Mouse (Mus musculus) frontal cortex, postnatal 14 days (tissue): ENCODE results near the gene Rhox8.
"Not testable (repeated sequence)": the region's sequence is repeated elsewhere in the genome, so short reads cannot be mapped to it uniquely, and the experiment has no call there.

Experiments used
- DNase-seq, 2 experiments: peaks; one replicate each; pipeline ENCODE4 v3.0.0; 2022; ENCODE audit warnings: low spot score in 2 of 2

Rhox8 gene

DNA sequence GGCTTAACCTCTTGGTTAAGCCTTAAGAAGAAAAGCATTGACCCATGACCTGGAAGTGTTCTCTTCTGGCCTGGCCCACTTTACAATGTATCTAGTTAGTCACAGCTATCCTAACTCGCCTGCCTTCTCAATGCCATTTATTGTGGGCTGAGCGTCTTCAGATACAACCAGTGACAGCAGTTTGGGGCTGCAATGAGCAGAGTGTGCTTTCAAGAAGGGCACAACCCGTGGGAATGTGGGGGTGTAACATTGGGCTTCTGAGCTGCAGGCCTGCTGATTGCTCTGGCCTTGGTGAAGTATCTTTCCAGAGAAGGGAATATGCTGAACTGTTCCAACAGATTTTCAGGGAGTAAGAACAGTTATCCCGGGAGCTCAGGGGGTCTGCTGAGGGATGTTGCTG lies at the start of gene Rhox8:
Rhox8 (minus strand) TSS at position 101 of the 400 bp plus-strand sequence.
- DNase-seq, result no peak

DNA sequence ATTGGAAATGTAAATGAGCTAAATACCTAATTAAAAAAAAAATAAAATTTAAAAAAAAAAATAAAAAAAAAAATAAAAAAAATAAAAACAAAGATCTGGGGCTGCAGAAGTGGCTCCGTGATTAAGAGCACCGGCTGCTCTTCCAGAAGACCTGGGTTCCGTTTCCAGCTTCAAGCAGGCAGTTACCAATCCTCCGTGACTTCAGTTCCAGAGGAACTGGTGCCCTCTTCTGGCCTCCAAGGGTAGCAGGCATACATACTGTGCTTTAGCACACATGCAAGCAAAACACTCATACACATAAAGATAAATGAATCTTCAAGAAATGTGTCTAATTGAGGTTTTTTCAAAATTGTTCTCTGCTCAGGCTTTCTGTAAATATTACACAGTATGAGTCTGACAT lies 37.6 kb upstream of the Rhox8 start:
- DNase-seq, result no peak

DNA sequence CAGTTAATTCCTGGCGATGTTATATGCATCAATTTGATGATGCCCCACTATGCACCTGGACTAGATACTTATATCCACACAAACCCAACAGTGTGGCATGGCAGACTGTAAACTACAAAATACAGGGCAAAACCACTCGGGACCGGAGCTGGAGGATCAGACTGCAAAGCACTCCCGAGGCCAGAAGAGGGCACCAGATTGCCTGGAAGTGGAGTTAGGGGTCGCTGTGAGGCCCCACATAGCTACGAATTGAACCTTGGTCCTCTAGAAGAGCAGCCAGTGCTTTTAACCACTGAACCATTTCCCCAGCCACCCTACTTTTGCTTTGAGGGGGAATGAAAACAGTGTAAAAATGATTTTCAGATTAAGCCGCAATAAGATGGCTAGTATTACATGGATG lies 29.8 kb upstream of the Rhox8 start:
- no peak for DNase-seq

DNA sequence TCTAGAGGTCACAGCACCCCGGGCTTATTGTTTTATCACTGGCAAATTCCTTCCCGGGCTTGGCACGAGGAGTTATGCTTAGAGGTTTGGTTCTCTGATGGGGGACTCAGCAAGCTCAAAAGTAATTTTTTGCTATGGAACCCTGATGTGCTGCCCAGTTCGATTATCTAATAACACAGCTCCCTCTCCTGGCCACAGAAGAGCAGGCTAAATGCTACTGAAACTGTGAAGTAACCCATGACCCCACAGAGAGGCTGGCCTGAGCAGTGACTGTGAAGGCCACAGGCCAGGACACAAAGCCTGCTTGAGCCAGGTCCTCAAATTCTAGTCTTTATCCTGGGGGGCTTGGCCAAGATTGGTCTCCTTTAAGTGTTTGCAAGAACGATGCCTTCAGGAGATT lies 25.0 kb upstream of the Rhox8 start:
- DNase-seq, result no peak

DNA sequence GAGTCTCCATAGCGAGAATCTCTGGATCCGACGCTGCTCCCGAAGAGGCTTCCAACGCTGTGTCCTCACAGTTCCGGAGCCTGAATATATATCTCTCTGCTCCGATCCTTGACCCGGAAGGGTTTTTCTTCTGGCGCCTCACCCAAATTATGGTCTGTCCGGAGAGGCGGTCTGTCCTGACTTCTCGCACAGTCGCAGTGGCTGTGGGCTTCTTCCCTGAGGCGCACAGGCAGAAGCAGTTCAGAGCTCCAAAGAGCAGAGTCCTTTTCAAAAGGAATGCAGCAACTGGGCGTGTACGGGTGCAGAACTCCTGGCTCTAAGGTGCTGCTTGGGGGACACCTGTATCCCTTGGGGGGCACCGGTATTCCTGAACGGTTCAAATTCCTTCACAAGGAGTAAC lies 22.9 kb upstream of the Rhox8 start, which contains the start of gene Rhox9:
Rhox9 (minus strand) TSS at position 101 of the 400 bp plus-strand sequence.
- not testable (repeated sequence) for DNase-seq

DNA sequence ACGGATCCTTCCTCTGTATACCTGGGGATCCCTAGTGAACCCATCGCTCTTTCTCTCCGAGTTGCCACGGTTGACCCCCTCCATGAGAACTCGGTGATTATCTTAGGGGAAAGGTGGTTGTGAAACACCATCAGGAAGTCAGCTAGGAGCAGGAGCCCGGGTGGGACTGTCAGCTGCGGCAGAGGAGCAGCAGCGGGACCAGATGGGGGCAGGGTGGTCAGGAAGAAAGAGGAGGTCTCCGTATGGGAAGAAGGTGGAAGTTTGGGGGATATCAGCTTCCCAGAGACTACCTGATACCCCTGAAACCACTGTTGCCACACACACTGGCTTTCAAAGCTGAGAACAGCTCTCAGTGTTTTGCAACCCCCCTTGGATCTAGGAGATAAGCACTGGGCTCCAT lies 18.4 kb upstream of the Rhox8 start, which contains the start of gene Rhox7b:
Rhox7b (minus strand) TSS at position 101 of the 400 bp plus-strand sequence.
- DNase-seq, result not testable (repeated sequence)

DNA sequence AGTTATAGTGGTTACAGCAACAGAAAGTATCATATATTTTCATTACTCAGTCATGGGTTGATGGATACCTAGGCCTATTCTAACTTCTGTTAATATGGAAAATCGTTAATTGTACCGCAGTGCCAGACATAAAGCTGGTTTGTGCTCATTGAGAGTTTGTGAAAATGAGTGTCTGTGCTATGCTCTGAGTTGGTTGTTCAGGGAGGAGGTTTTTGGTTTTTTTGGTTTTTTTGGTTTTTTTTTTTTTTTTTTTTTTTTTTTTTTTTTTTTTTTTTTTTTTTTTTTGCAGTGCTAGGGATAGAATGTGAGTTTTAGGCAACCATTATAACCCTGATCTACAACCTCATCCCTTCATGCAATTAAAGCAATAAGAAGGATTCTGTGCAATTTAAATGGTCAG lies 7.1 kb downstream of the Rhox8 start:
- no peak for DNase-seq

DNA sequence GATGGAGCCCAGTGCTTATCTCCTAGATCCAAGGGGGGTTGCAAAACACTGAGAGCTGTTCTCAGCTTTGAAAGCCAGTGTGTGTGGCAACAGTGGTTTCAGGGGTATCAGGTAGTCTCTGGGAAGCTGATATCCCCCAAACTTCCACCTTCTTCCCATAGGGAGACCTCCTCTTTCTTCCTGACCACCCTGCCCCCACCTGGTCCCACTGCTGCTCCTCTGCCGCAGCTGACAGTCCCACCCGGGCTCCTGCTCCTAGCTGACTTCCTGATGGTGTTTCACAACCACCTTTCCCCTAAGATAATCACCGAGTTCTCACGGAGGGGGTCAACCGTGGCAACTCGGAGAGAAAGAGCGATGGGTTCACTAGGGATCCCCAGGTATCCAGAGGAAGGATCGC lies 47.4 kb downstream of the Rhox8 start, which contains the start of gene Rhox7a:
Rhox7a (plus strand) TSS at position 301 of the 400 bp plus-strand sequence.
- not testable (repeated sequence) for DNase-seq

DNA sequence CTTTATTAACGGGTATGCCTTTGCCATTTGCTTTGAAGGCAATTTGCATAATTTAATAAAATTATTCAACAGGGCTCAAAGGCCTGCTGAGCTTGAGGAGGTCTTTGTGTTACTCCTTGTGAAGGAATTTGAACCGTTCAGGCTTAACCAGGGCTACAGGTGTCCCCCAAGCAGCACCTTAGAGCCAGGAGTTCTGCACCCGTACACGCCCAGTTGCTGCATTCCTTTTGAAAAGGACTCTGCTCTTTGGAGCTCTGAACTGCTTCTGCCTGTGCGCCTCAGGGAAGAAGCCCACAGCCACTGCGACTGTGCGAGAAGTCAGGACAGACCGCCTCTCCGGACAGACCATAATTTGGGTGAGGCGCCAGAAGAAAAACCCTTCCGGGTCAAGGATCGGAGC lies 52.1 kb downstream of the Rhox8 start, which contains the start of gene Rhox6:
Rhox6 (plus strand) TSS at position 301 of the 400 bp plus-strand sequence.
- not testable (repeated sequence) for DNase-seq
